In genomic region chr6:103509596-103509995, GRCm38 (mm10) we compare ENCODE assay signal across 25 mouse cellular contexts. TPM values are rescaled to one million over a fixed set of nuclear protein-coding genes. Genes with fewer than 3 reads are reported as not detected.
DNase-seq lines count a peak whose midpoint lies in the region; ATAC-seq lines count a peak whose summit lies in the region.
"Had no signal": no experiment of that assay in that cellular context is flagged by ENCODE, and none has a peak within 500 bp of the region (broad histone marks: within the 10 kb centered on the region; RNA-seq: fewer than 3 reads in every experiment).

No protein-coding gene starts in this region.

- no peak for ATAC-seq in hindbrain, embryonic 13.5 days (ENCODE audit: low FRiP score)
- no peak for ATAC-seq in hindbrain, embryonic 12.5 days (ENCODE audit: low FRiP score)
- ATAC-seq in midbrain, embryonic 16.5 days, result no peak
- ATAC-seq: activated CD4-positive, CD25-positive, alpha-beta regulatory T cell, adult 4 months; inflammation-experienced regulatory T-cells, adult 6 months; lung, postnatal 0 days had no signal

- peaks cover 43% of the 10 kb centered on the region for H3K4me1 ChIP-seq in hindbrain, embryonic 13.5 days (replicated peaks)
- H3K4me1 ChIP-seq in hindbrain, embryonic 12.5 days, result peaks cover 13% of the 10 kb centered on the region
- peaks cover 13% of the 10 kb centered on the region for H3K4me1 ChIP-seq in midbrain, embryonic 16.5 days (ENCODE audit: control insufficient read depth, insufficient read depth, low read length)

- H3K4me3 ChIP-seq in hindbrain, embryonic 13.5 days, result no peak overlapping the region
- H3K4me3 ChIP-seq in hindbrain, embryonic 12.5 days, result no peak overlapping the region
- H3K4me3 ChIP-seq in midbrain, embryonic 16.5 days (ENCODE audit: low read depth, low read length), result no peak overlapping the region
- H3K4me3 ChIP-seq: heart, embryonic 12.5 days; left cerebral cortex, adult 2 months; neural tube, embryonic 12.5 days had no signal

- no peaks in the 10 kb centered on the region for H3K27me3 ChIP-seq in hindbrain, embryonic 13.5 days
- peaks cover 16% of the 10 kb centered on the region for H3K27me3 ChIP-seq in hindbrain, embryonic 12.5 days
- no peaks in the 10 kb centered on the region for H3K27me3 ChIP-seq in midbrain, embryonic 16.5 days (ENCODE audit: control insufficient read depth, insufficient read depth, low read depth, low read length)

- H3K36me3 ChIP-seq in hindbrain, embryonic 13.5 days, result no peaks in the 10 kb centered on the region
- no peaks in the 10 kb centered on the region for H3K36me3 ChIP-seq in hindbrain, embryonic 12.5 days
- no peaks in the 10 kb centered on the region for H3K36me3 ChIP-seq in midbrain, embryonic 16.5 days (ENCODE audit: control insufficient read depth, insufficient read depth, low read length)
- H3K36me3 ChIP-seq: G1E; heart, embryonic 12.5 days; neural tube, embryonic 12.5 days had no signal

- DNase-seq in adrenal gland, postnatal 10 days, result peak; percentile 13
- no peak for DNase-seq in adrenal gland, adult 18-20 months (ENCODE audit: low spot score in 2 of 2)
- DNase-seq in fat pad, adult 2 months (ENCODE audit: extremely low read depth, low read depth, low spot score), result peak; percentile 74
- DNase-seq in embryo, embryonic 10 days (ENCODE audit: low spot score), result no peak
- DNase-seq: cerebellum, postnatal 14 days; heart, adult 11 months; heart, postnatal 14 days; kidney, adult 2 months; kidney, postnatal 14 days; left cerebral cortex, postnatal 4 days; liver; right cerebral cortex, postnatal 14 days; spleen, adult 18-20 months; thymus, postnatal 36 days had no signal

- no peak overlapping the region for H3K9ac ChIP-seq in hindbrain, embryonic 13.5 days
- no peak overlapping the region for H3K9ac ChIP-seq in hindbrain, embryonic 12.5 days
- H3K9ac ChIP-seq in midbrain, embryonic 16.5 days (ENCODE audit: low read depth, low read length), result peak overlapping the region; percentile 80; the same call in 1 of the 2 replicates
- H3K9ac ChIP-seq: heart, embryonic 12.5 days; neural tube, embryonic 12.5 days had no signal

- no peak overlapping the region for H3K27ac ChIP-seq in hindbrain, embryonic 13.5 days
- H3K27ac ChIP-seq in hindbrain, embryonic 12.5 days, result no peak overlapping the region
- peak overlapping the region; percentile 99 for H3K27ac ChIP-seq in midbrain, embryonic 16.5 days (ENCODE audit: low read length)
- H3K27ac ChIP-seq: left cerebral cortex, adult 2 months; neural tube, embryonic 12.5 days had no signal

- WGBS in hindbrain, embryonic 13.5 days, result 54% methylated on average over 4 of the region's 4 CpGs
- 69% methylated on average over 4 of the region's 4 CpGs for whole genome bisulfite sequencing in hindbrain, embryonic 12.5 days
- 54% methylated on average over 4 of the region's 4 CpGs for WGBS in midbrain, embryonic 16.5 days

- H3K9me3 ChIP-seq in hindbrain, embryonic 13.5 days, result no peaks in the 10 kb centered on the region
- H3K9me3 ChIP-seq in hindbrain, embryonic 12.5 days (replicated peaks), result no peaks in the 10 kb centered on the region
- H3K9me3 ChIP-seq in midbrain, embryonic 16.5 days (replicated peaks; ENCODE audit: control insufficient read depth, low read length, poor library complexity, severe bottlenecking), result no peaks in the 10 kb centered on the region
- H3K9me3 ChIP-seq: heart, embryonic 12.5 days; neural tube, embryonic 12.5 days had no signal

- peak overlapping the region; percentile 69 for H3K4me2 ChIP-seq in hindbrain, embryonic 13.5 days
- H3K4me2 ChIP-seq in hindbrain, embryonic 12.5 days (replicated peaks), result no peak overlapping the region
- H3K4me2 ChIP-seq in midbrain, embryonic 16.5 days (ENCODE audit: low read length), result peak overlapping the region; percentile 58
- H3K4me2 ChIP-seq: heart, embryonic 12.5 days had no signal

RNA-seq across cellular contexts. Expression of gene Chl1, which starts 0.8 kb away (rescaled TPM):
- total RNA-seq in adrenal gland, postnatal 10 days (2021), result 1 to 10 TPM; 5.8 to 8.8 TPM
- total RNA-seq in adrenal gland, adult 18-20 months (2021), result 1 to 10 TPM; 1.7 to 2.3 TPM
- polyA plus RNA-seq in hindbrain, embryonic 13.5 days (2015; fragmentation: Nextera tagmentation; extraction: Ambion mirVana), result 108 and 117 TPM in 2 replicates
- polyA plus RNA-seq in hindbrain, embryonic 12.5 days (2016; fragmentation: Nextera tagmentation; extraction: Ambion mirVana), result 46.5 and 52.1 TPM in 2 replicates
- 178 and 202 TPM in 2 replicates for polyA plus RNA-seq in midbrain, embryonic 16.5 days (2015; fragmentation: Nextera tagmentation; extraction: Ambion mirVana)
- total RNA-seq: monocyte, adult 5-6 weeks had no signal
- polyA plus RNA-seq: activated CD4-positive, CD25-positive, alpha-beta regulatory T cell, adult 4 months; G1E; heart, embryonic 12.5 days had no signal

Comparison
In these comparisons a context has a peak if more than half of its experiments do, and no peak if none do; other contexts are left out.
1. DNase-seq: peak in adrenal gland, postnatal 10 days (single experiment) and fat pad, adult 2 months (single experiment); none in adrenal gland, adult 18-20 months (0 of 2) and embryo, embryonic 10 days (single experiment).